Mouse (Mus musculus) midbrain, embryonic 12.5 days (tissue): ENCODE data around the gene Hfe2. TPM values are rescaled to one million over a fixed set of nuclear protein-coding genes. Genes with fewer than 3 reads are reported as not detected.

Source experiments
- ATAC-seq: fragments of 200-750 bp; cut with Nextera tagmentation; 2 replicates; pipeline ENCODE4 v1.8.0; 2017; ENCODE audit warnings: low read depth, moderate TSS enrichment, moderate library complexity; ENCODE audit not compliant: low FRiP score
- H3K27ac ChIP-seq: fragments of 300-500 bp; sonication (generic); replicated peaks from 2 replicates; pipeline ENCODE4 v1.5.1; 2016; ENCODE audit warnings: mild to moderate bottlenecking
- H3K27me3 ChIP-seq: fragments of 300-500 bp; sonication (generic); 2 replicates; pipeline ENCODE4 v1.6.1; 2016; ENCODE audit warnings: mild to moderate bottlenecking
- H3K36me3 ChIP-seq: fragments of 300-500 bp; sonication (generic); 2 replicates; pipeline ENCODE4 v1.6.1; 2016
- H3K4me1 ChIP-seq: fragments of 300-500 bp; sonication (generic); 2 replicates; pipeline ENCODE4 v1.6.1; 2016
- H3K4me2 ChIP-seq: fragments of 300-500 bp; sonication (generic); replicated peaks from 2 replicates; pipeline ENCODE4 v1.6.1; 2016; ENCODE audit warnings: mild to moderate bottlenecking, moderate library complexity
- H3K4me3 ChIP-seq: fragments of 300-500 bp; sonication (generic); 2 replicates; pipeline ENCODE4 v1.5.1; 2016; ENCODE audit warnings: mild to moderate bottlenecking
- H3K9ac ChIP-seq: fragments of 300-500 bp; sonication (generic); replicated peaks from 2 replicates; pipeline ENCODE4 v1.6.1; 2016; ENCODE audit warnings: mild to moderate bottlenecking, moderate library complexity
- H3K9me3 ChIP-seq: fragments of 300-500 bp; sonication (generic); 2 replicates; pipeline ENCODE4 v1.6.1; 2016; ENCODE audit warnings: mild to moderate bottlenecking
- WGBS: fragments of 180-500 bp; shearing (Covaris S2); methylation state at CpG from one replicate; pipeline ENCODE4 v1.1.7; 2016; 5-methylcytosine and 5-hydroxymethylcytosine counted together
- polyA plus RNA-seq: library from polyadenylated mRNA; unstranded; fragments of >200 nt; fragmentation: Nextera tagmentation; extraction: Ambion mirVana; gene quantifications from 2 replicates; pipeline ENCODE4 v1.2.1, GENCODE M21; 2016

Hfe2 gene
- polyA plus RNA-seq, 1 experiment from 2014 or later, result 0.89 TPM

DNA sequence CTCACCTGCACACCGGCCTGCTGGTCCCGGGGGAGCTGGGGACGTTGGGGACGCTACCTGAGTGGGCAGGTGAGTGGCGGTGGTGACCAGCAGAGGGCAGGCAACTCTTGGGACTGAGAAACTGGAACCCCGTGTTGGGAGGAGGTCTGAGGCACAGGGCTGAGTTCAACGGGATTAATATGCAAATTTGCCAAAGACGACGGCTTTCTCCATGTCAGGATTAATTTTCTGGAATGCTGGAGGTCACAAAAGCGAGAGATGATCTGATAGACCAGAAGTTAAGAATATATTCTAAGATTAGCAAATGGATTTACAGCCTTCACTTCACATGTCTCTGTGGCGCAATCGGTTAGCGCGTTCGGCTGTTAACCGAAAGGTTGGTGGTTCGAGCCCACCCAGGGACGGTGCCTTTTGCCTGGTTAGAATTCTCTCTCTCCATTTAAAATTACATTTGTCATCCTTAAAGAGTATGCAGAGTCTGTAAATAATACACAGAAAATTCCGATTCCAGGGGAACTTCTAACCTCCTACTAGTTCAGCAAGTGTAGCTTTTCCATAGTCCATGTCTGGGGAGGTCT, 27.4 kb upstream of the Hfe2 start:
- WGBS, result under 1% methylated on average over 19 of the region's 19 CpGs
- no peak for ATAC-seq
- no peaks in the 10 kb centered on the region for H3K36me3 ChIP-seq
- H3K9me3 ChIP-seq, result no peaks in the 10 kb centered on the region
- no peak overlapping the region for H3K9ac ChIP-seq
- peak overlapping the region; percentile 78 for H3K4me2 ChIP-seq
- no peaks in the 10 kb centered on the region; the same call in 1 of the 2 replicates for H3K27me3 ChIP-seq
- no peak overlapping the region for H3K27ac ChIP-seq
- peaks cover 4% of the 10 kb centered on the region; the same call in 1 of the 2 replicates for H3K4me1 ChIP-seq
- H3K4me3 ChIP-seq, result peak overlapping the region; percentile 49

DNA sequence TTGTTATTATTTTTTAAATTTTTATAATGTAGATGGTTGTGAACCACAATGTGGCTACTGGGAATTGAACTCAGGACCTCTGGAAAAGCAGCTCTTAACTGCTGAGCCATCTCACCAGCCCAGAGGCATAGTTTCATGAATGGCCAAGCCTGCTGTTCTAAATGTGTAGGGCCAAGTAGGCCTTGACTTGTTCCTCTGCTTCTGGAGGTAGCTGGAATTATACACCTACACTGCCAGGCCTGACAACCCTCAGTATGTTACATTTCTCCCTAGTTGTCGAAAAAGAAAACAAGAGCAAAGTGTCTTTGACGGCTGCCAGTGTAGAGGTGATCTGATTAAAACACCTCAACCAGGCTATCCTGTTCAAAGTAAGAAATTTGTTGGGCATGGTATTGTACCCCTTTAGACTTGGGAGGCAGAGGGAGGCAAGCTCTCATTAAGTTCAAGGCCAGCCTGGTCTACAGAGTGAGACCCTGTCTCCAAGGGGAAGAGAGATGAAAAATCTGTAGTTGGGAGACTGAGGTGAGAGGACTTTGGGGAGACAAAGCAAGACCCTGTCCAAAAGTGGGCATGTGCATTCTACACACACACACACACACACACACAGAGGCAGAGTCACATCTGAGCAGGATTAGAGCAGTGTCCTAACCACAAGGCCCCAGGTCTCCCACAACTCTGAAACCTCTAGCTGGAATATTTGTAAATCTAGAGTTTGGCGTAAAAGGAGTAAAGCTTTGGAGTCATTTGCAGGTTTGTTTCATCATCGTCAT, 26.3 kb upstream of the Hfe2 start:
- no peak overlapping the region for H3K9ac ChIP-seq
- no peaks in the 10 kb centered on the region for H3K36me3 ChIP-seq
- H3K9me3 ChIP-seq, result no peaks in the 10 kb centered on the region
- 83% methylated on average over 4 of the region's 4 CpGs for WGBS
- H3K4me2 ChIP-seq, result no peak overlapping the region
- no peak overlapping the region for H3K27ac ChIP-seq
- no peaks in the 10 kb centered on the region; the same call in 1 of the 2 replicates for H3K27me3 ChIP-seq
- H3K4me3 ChIP-seq, result no peak overlapping the region
- no peak for ATAC-seq
- H3K4me1 ChIP-seq, result peaks cover 4% of the 10 kb centered on the region; the same call in 1 of the 2 replicates

DNA sequence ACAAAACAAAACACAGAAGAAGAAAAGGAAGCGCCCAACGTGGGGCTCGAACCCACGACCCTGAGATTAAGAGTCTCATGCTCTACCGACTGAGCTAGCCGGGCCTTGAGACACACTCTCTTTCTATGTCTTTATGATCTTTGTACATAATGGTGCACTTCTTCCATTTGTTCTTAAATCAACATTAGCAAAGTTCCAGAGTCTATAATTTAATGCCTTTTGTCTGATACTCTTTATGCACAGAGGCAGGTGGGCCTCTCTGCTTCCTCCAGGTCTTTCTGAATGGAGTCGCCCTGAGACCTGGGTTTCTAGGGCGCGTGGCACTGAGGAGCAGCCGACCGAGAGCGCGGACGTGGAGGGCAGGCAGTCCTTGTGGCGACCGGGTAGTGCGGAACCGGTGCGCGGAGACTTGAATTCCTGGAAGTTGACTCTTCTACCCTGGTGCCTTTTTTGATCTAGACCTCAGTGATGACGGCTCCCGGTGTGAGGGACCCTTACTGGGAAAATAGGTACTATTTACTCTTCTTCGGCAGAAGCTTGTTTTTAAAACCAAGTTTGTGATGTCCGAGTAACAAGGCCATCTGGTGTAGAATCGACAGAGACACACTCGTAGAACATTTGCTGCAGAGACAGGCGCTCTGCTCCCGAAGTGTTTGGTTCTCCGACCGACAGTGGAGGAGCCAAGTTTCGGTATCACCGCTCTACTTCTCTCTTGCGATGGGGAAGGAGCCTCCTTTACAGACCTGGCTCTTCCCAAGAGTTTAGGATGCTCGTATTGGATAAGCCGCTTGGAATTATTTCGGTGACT, 25.3 kb upstream of the Hfe2 start:
- Histone ChIP-seq H3K9ac (peak overlapping the region; percentile 75), H3K27me3 (no peaks in the 10 kb centered on the region; the same call in 1 of the 2 replicates), H3K36me3 (no peaks in the 10 kb centered on the region), H3K4me1 (peaks cover 4% of the 10 kb centered on the region; the same call in 1 of the 2 replicates), H3K4me2 (peak overlapping the region; percentile 93), H3K4me3 (peak overlapping the region; percentile 72), H3K27ac (peak overlapping the region; percentile 73), H3K9me3 (no peaks in the 10 kb centered on the region)
- under 1% methylated on average over 36 of the region's 36 CpGs for WGBS
- peak; percentile 34; the same call in 1 of the 2 replicates for ATAC-seq

DNA sequence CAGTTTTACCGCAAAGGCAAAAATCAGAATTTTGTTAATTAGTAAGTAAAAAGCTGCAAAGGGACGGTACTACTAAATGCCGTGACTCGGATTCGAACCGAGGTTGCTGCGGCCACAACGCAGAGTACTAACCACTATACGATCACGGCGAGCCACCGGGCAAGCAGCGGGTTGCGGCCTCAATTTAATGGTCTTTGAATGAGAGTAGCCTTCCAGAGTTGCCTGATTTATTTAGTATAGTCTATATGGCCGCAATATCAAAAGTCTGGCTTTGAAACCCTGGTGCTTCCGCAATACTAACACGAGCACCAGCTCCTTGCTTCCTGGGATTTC, 24.7 kb upstream of the Hfe2 start:
- H3K4me3 ChIP-seq, result peak overlapping the region; percentile 72
- H3K4me2 ChIP-seq, result peak overlapping the region; percentile 93
- no peaks in the 10 kb centered on the region for H3K9me3 ChIP-seq
- peaks cover 4% of the 10 kb centered on the region; the same call in 1 of the 2 replicates for H3K4me1 ChIP-seq
- H3K27ac ChIP-seq, result peak overlapping the region; percentile 80
- peak overlapping the region; percentile 75 for H3K9ac ChIP-seq
- no peaks in the 10 kb centered on the region; the same call in 1 of the 2 replicates for H3K27me3 ChIP-seq
- no peaks in the 10 kb centered on the region for H3K36me3 ChIP-seq
- under 1% methylated on average over 17 of the region's 17 CpGs for WGBS
- peak; percentile 64 for ATAC-seq

DNA sequence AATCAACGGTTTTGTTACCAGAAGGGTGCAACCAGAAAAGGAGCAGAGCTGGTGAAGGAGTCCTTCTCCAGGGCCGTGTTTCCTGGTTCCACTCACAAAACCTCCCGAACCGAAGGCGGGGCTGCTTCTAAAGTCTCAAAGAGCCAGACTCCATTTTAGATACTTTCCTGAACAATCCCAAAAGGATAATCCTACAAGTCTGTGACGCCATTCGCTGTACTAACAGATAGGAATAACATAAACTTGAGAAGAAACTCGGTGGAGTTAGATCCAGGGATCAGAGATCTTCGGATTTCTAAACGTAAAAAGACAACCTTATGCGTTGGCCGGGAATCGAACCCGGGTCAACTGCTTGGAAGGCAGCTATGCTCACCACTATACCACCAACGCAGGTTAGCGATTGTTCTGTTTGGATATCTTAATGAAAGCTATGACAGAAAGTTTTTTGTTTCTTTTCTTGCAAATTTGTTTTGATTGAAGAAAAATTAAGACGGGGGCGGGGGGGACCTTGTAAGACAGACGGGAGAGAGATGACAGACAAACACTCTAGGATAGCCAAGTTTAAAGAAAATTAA, 24.2 kb upstream of the Hfe2 start:
- peak; percentile 44 for ATAC-seq
- no peaks in the 10 kb centered on the region for H3K9me3 ChIP-seq
- H3K4me3 ChIP-seq, result peak overlapping the region; percentile 72
- under 1% methylated on average over 19 of the region's 19 CpGs for WGBS
- no peaks in the 10 kb centered on the region for H3K36me3 ChIP-seq
- H3K27ac ChIP-seq, result peak overlapping the region; percentile 80
- peaks cover 4% of the 10 kb centered on the region; the same call in 1 of the 2 replicates for H3K4me1 ChIP-seq
- H3K4me2 ChIP-seq, result peak overlapping the region; percentile 93
- no peaks in the 10 kb centered on the region; the same call in 1 of the 2 replicates for H3K27me3 ChIP-seq
- H3K9ac ChIP-seq, result peak overlapping the region; percentile 62

DNA sequence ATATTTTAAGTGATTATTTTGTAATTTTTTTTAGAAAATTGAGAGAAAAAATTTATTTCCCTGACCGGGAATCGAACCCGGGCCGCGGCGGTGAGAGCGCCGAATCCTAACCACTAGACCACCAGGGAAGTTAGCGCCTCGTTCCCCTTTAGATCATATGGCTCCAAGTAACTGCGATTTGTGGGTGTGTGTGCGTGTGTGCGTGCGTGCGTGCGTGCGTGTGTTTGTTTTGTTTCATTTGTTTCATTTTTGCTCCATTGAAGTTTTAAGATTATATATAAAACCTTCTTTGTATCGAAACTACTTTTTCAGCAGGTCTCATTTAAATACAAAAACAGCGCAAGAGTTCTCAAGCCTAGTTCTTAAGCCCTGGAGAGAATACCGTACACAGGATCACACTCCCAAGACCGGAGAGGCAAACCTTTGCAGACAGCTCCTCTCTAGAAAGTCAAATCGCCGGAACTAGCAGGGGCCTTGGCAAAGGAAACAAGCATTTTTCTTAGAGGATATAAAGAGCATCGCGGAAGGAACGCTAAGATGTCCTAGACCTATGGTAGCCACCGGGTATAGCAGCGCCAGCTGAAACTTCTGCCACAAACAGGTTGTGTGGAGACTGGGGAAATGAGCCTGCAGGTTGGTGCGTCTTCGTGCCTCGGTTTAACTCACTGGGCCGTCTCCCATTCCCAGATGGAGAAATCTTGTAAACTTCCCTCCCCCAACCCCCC, 23.4 kb upstream of the Hfe2 start:
- no peaks in the 10 kb centered on the region for H3K9me3 ChIP-seq
- H3K27me3 ChIP-seq, result no peaks in the 10 kb centered on the region
- H3K27ac ChIP-seq, result 0 out of 2 replicates have a peak overlapping the region, but pooled peaks have one; percentile 49
- WGBS, result under 1% methylated on average over 32 of the region's 32 CpGs
- ATAC-seq, result peak; percentile 73; the same call in 1 of the 2 replicates
- H3K4me3 ChIP-seq, result peak overlapping the region; percentile 72
- peaks cover 4% of the 10 kb centered on the region; the same call in 1 of the 2 replicates for H3K4me1 ChIP-seq
- H3K9ac ChIP-seq, result peak overlapping the region; percentile 59
- no peaks in the 10 kb centered on the region for H3K36me3 ChIP-seq
- peak overlapping the region; percentile 93 for H3K4me2 ChIP-seq

DNA sequence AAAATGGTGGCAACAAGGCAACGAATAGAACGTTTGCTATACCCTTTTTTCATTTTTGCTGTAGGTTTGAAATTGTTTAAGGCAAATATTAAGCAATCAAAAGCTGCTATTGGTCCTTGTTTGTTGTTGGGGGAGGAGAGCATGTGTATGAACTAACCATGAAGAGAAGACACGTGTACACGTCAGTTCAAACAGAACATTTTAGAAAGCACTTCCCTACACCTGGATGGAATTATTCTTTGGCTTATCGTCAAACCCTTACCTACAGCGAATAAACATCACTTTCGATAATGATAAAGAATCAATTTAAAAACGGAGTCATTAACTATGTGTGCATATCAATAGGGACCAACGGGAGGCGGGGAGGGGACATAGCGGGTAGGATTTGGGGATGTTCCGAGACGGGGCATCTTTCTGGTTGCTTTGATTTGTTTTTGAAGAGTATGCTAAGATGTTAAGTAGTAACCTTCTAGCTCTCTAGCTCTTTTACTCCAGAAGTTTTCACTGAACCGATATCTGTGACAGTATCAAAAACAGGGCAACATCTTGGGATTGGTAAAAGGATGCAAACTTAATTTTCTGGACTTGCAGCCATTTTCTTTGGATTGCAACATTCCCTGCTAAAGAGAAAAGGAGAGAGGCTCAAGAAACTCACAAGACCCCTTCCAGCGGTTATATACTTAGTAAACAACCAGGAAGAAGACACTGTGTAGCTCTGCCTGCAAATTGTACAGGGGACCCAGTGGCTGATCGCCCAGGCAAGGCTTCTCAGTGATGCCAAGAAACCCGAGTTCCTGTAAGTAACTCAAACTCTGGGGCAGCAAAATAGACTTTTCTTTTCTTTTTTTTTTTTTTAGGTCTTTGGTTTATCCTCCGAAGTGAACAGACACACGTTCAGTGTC, 22.5 kb upstream of the Hfe2 start:
- no peak for ATAC-seq
- Histone ChIP-seq H3K36me3 (no peaks in the 10 kb centered on the region), H3K9me3 (no peaks in the 10 kb centered on the region), H3K4me2 (peak overlapping the region; percentile 93), H3K4me1 (peaks cover under 1% of the 10 kb centered on the region; the same call in 1 of the 2 replicates), H3K27ac (0 out of 2 replicates have a peak overlapping the region, but pooled peaks have one; percentile 49), H3K4me3 (peak overlapping the region; percentile 72), H3K27me3 (no peaks in the 10 kb centered on the region), H3K9ac (peak overlapping the region; percentile 59)
- under 1% methylated on average over 19 of the region's 19 CpGs for WGBS

DNA sequence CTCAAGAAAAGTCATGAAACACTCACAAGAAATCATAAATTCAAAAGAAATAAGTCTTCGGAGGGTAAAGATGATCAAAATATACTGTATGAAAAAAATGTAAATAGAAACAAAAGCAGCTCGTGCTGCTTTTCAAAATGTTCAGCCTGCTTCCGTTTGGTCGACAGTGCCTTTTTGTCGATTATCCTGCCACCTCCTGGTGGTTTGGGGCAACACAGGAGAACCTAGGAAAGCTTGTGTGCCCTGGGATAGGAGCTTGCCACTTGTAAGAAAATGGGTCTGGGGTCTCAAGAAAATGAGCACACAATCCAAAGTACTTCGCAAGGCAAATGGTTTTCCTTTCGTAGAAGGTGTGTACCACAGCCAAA, 21.9 kb upstream of the Hfe2 start:
- Histone ChIP-seq H3K27me3 (no peaks in the 10 kb centered on the region), H3K9me3 (no peaks in the 10 kb centered on the region), H3K27ac (no peak overlapping the region), H3K36me3 (no peaks in the 10 kb centered on the region), H3K4me2 (peak overlapping the region; percentile 93), H3K9ac (peak overlapping the region; percentile 59), H3K4me3 (peak overlapping the region; percentile 72), H3K4me1 (no peaks in the 10 kb centered on the region)
- under 1% methylated on average over 7 of the region's 7 CpGs for WGBS
- ATAC-seq, result no peak

DNA sequence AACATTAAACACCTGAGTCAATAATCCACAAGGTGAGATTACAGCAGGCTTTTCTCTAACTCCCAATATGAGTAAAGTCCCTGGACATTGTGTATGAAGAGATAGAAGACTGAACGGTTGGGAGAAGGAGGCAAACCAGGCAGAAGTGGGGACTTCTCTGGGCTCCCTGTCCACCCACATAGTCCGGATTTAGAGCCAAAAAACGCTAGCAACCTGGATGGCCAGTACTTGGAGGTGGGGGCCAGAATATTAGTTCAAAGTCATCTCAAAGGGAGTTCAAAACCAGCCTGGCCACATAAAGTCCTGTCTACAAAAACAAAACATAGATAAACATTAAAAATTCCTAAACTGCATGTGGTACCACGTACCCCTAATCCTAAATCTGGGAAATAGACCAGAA, 21.0 kb upstream of the Hfe2 start:
- ATAC-seq, result no peak
- H3K4me3 ChIP-seq, result no peak overlapping the region
- 64% methylated on average over 4 of the region's 4 CpGs for WGBS
- H3K27ac ChIP-seq, result no peak overlapping the region
- H3K9me3 ChIP-seq, result no peaks in the 10 kb centered on the region
- H3K4me1 ChIP-seq, result no peaks in the 10 kb centered on the region
- H3K9ac ChIP-seq, result no peak overlapping the region
- no peaks in the 10 kb centered on the region for H3K36me3 ChIP-seq
- no peaks in the 10 kb centered on the region for H3K27me3 ChIP-seq
- no peak overlapping the region for H3K4me2 ChIP-seq

DNA sequence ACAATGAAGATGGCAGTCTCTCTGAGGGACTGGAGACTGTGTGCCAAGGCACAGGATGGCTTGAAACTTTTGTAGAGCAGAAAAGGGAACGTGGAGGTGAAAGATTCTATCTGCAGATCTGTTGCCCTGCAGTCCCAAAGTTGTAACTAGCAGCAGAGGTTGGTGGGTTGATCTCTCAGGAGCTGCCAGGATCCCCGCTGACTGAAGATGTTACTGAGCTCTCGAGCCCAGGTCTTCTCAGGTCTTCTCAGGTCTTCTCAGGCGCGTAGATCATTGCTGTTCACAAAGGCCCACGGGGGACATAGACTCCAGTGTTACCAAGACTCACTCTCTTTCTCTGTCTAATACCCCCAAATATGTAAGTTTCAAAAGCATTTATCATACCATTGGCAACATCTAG, 20.0 kb upstream of the Hfe2 start:
- Histone ChIP-seq H3K4me2 (no peak overlapping the region), H3K36me3 (no peaks in the 10 kb centered on the region), H3K9me3 (no peaks in the 10 kb centered on the region), H3K27ac (no peak overlapping the region), H3K9ac (no peak overlapping the region), H3K4me3 (no peak overlapping the region), H3K27me3 (no peaks in the 10 kb centered on the region), H3K4me1 (no peaks in the 10 kb centered on the region)
- no peak for ATAC-seq
- WGBS, result 93% methylated on average over 6 of the region's 6 CpGs
